Mouse (Mus musculus) layer of hippocampus, postnatal 14 days (tissue): ENCODE results near the gene Rnase11. TPM values are rescaled to one million over a fixed set of nuclear protein-coding genes. Genes with fewer than 3 reads are reported as not detected.
A peak's percentile ranks its signal among the peaks of the same experiment; 100 is the strongest.
"Not testable (repeated sequence)": the region's sequence is repeated elsewhere in the genome, so short reads cannot be mapped to it uniquely, and the experiment has no call there.

Experiments used
- DNase-seq, 2 experiments: peaks; one replicate each; pipeline ENCODE4 v3.0.0; 2021 to 2022; ENCODE audit warnings: low spot score in 2 of 2, mixed read lengths in 1 of 2
- total RNA-seq, 2 experiments: library from RNA; stranded (reverse); gene quantifications; 2 replicates each; pipeline ENCODE4 v1.2.3; 2021

Gene Rnase11
- total RNA-seq, 2 experiments from 2014 or later = not detected

DNA sequence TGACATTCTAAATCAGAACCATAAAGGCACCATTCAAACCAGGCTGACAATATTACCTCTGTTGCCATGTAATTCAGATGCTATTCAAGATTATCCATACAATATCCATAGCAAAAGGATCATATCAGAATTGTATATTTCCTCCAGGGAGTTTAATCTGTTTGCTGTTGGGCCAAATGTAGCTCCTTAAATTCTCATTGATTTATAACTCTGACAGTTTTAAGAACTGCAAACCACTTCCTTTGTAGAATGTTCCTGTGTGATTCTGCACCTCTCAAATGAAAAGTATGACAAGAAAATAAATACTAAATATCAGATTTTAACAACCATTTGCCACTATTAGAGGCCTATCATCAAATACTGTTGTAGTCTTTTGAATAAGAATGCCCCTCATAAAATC lies 34.2 kb downstream of the Rnase11 start:
- no peak for DNase-seq

GRCm38 (mm10) chr14:51014724-51015123 lies 35.2 kb downstream of the Rnase11 start:
- DNase-seq = not testable (repeated sequence)

DNA sequence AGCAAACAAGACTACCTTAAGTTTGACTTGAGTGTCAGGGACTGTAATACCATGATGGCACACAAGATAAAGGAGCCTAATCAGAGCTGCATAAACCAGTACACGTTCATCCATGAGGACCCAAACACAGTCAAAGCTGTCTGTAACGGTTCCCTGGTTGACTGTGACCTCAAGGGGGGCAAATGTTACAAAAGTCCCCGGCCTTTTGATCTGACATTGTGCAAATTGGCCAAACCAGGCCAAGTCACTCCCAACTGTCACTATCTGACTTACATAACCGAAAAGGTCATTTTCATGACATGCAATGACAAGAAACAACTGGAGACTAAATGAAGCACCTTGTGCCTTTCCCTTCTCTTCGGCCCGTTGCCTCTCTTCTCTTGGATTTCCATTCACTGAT lies 40.4 kb downstream of the Rnase11 start:
- DNase-seq = no peak

DNA sequence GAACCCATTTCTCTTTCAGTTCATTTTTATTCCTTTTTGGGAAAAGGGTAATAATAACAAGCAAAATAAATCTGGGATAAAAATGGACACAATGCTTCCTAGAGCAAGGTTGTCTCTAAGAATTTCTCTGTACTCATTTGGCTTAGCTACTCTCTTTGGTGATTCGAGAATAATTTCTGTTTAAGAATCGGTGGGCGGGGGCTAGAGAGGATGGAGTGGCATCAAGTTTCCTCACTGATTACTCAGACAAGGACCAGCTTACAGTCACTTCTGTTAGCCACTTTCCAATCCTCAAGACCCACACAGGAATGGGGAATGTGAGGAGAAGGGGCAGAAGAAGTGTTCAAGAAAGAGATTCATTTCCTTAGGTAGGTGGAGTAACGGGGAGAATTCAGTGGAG lies 41.2 kb downstream of the Rnase11 start:
- no peak for DNase-seq

GRCm38 (mm10) chr14:51007914-51008713 lies 41.8 kb downstream of the Rnase11 start:
- peak; percentile 34 to 59 for DNase-seq

DNA sequence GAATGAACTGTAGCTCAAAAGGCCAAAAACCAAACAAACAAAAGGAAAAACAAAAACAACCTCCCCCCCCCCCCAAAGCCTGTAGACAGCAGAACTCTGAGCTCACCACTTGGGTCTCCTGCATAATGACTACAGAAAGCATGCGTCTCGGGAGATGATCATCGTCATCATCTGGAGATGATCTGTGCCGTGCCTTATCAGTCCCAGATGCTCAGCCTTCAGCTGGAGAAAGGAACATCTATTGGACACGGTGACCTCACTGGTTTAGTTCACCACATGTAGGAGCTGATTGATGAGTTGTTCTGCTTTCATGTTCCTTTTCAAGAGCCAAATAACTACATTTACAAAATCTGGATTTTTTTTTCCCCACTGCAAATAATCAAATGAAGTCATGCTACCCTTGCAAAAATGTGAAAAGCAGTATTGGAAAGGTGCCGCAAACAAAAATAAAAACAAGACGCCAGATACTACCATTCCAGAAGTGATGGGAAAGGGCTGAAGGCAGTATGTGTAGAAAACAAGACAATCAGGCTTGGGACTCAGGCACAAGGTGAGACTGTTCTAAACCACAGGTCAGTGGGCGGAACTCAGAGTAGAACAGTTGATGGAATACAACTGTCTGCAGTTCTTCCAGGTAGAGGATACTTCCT lies 42.7 kb downstream of the Rnase11 start, which contains the start of gene Rnase10:
Gene Rnase10 (plus strand): TSS at position 600 of the 650 bp plus-strand sequence.
- no peak for DNase-seq

Other genes with a start within 250 kb of the Rnase11 start
- 1 to 10 TPM in 1 of 2 experiments, under 1 TPM in 1; 0.28 to 1.9 TPM for gene Ccnb1ip1, start 242.4 kb downstream of the Rnase11 start, total RNA-seq
- 10 to 100 TPM; 21.6 to 30.1 TPM for gene Parp2, start 242.3 kb downstream of the Rnase11 start, total RNA-seq
- 1 to 10 TPM; 2.7 to 6.1 TPM for gene Tep1, start 179.6 kb downstream of the Rnase11 start, total RNA-seq
- 1 to 10 TPM; 2.4 to 2.5 TPM for gene Klhl33, start 152.7 kb downstream of the Rnase11 start, total RNA-seq
- gene Osgep, start 125.3 kb downstream of the Rnase11 start, total RNA-seq = 10 to 100 TPM; 30.9 to 42.8 TPM
- 10 to 100 TPM; 66.3 to 71.3 TPM for gene Apex1, start 125.2 kb downstream of the Rnase11 start, total RNA-seq
- 10 to 100 TPM; 77.4 to 86.4 TPM for gene Pip4p1, start 119.3 kb downstream of the Rnase11 start, total RNA-seq
- gene Pnp, start 119.1 kb downstream of the Rnase11 start, total RNA-seq = 10 to 100 TPM; 11.8 to 14.8 TPM
- 10 to 100 TPM; 11.5 to 20.3 TPM for gene Gm49342, start 105.6 kb downstream of the Rnase11 start, total RNA-seq
- gene Pnp2, start 94.2 kb downstream of the Rnase11 start, total RNA-seq = under 1 TPM; 0.52 to 0.92 TPM
- gene Rnase10, start 42.4 kb downstream of the Rnase11 start, total RNA-seq = under 1 TPM; 0.24 to 0.35 TPM
- not detected for gene Rnase9, start 8.3 kb downstream of the Rnase11 start, total RNA-seq
- gene Rnase12, start 7.5 kb upstream of the Rnase11 start, total RNA-seq = not detected
- not detected for gene Olfr750, start 24.3 kb upstream of the Rnase11 start, total RNA-seq
- 10 to 100 TPM; 19.8 to 20.8 TPM for gene Rnase4, start 40.9 kb upstream of the Rnase11 start, total RNA-seq
- gene Ang, start 41.0 kb upstream of the Rnase11 start, total RNA-seq = 1 to 10 TPM; 4.7 to 5.6 TPM
- gene Eddm3b, start 64.3 kb upstream of the Rnase11 start, total RNA-seq = not detected
- gene Rnase6, start 73.7 kb upstream of the Rnase11 start, total RNA-seq = under 1 TPM in 1 of 2 experiments, not detected in 1; 0.74 TPM
- 1 to 10 TPM; 1.0 to 1.1 TPM for gene Rnase1, start 96.6 kb upstream of the Rnase11 start, total RNA-seq
- not detected for gene Rnase2b, start 112.1 kb upstream of the Rnase11 start, total RNA-seq
- not detected for gene Ang2, start 149.0 kb upstream of the Rnase11 start, total RNA-seq
- not detected for gene Ear14, start 153.2 kb upstream of the Rnase11 start, total RNA-seq
- gene Rnase2a, start 205.9 kb upstream of the Rnase11 start, total RNA-seq = not detected